Mouse (Mus musculus) heart, postnatal 10 days (tissue): ENCODE data around the gene Medag. TPM values are rescaled to one million over a fixed set of nuclear protein-coding genes. Genes with fewer than 3 reads are reported as not detected.

Source experiments
- DNase-seq, 2 experiments: peaks; one replicate each; pipeline ENCODE4 v3.0.0; 2021
- intact Hi-C: fragments of 180-260 bp; cut with DNase I; formaldehyde crosslinking; loops from one replicate; pipeline ENCODE4 v1.15.1; 2025
- total RNA-seq, 2 experiments: library from RNA; stranded (reverse); gene quantifications; 2 replicates each; pipeline ENCODE4 v1.2.3; 2021

Gene Medag
- total RNA-seq, 2 experiments from 2014 or later, result 18.3 to 22.4 TPM

GRCm38 (mm10) chr5:149427277-149428060 lies 15.9 kb downstream of the Medag start:
- intact Hi-C loops, result no loop called here
- no peak for DNase-seq

GRCm38 (mm10) chr5:149428347-149428746 lies 16.8 kb downstream of the Medag start:
- intact Hi-C loops, result no loop called here
- DNase-seq, result peak in 1 of 2 experiments; percentile 25

GRCm38 (mm10) chr5:149428810-149429255 lies 17.3 kb downstream of the Medag start:
- peak; percentile 68 to 73 for DNase-seq
- intact Hi-C loops, result no loop called here

GRCm38 (mm10) chr5:149429541-149429940 lies 18.0 kb downstream of the Medag start:
- intact Hi-C loops, result no loop called here
- no peak for DNase-seq

GRCm38 (mm10) chr5:149430943-149431342 lies 19.4 kb downstream of the Medag start:
- intact Hi-C loops, result no loop called here
- no peak for DNase-seq

- intact Hi-C loops, result no loop called here
- DNase-seq, result no peak
These were observed 22.1 kb downstream of the Medag start for GRCm38 (mm10) chr5:149433618-149434017.

GRCm38 (mm10) chr5:149434141-149434690 lies 22.7 kb downstream of the Medag start:
- DNase-seq, result no peak

GRCm38 (mm10) chr5:149436541-149436940 lies 25.0 kb downstream of the Medag start:
- no peak for DNase-seq
- intact Hi-C loops, result no loop called here

More at GRCm38 (mm10) chr5:149434141-149434690, 22.7 kb downstream of the Medag start:
- intact Hi-C loops, result no loop called here

GRCm38 (mm10) chr5:149437150-149437549 lies 25.6 kb downstream of the Medag start:
- intact Hi-C loops, result no loop called here
- no peak for DNase-seq

- intact Hi-C loops, result no loop called here
- peak; percentile 62 to 71 for DNase-seq
These were observed 28.1 kb downstream of the Medag start, which contains the start of gene Tex26 for GRCm38 (mm10) chr5:149439531-149440179. TSS of gene Tex26 (plus strand) at chr5:149439660.

GRCm38 (mm10) chr5:149440180-149440573 lies 28.6 kb downstream of the Medag start:
- intact Hi-C loops, result no loop called here
- peak; percentile 70 to 73 for DNase-seq

GRCm38 (mm10) chr5:149441646-149442276 lies 30.2 kb downstream of the Medag start:
- intact Hi-C loops, result no loop called here
- DNase-seq, result no peak

GRCm38 (mm10) chr5:149442277-149442660 lies 30.7 kb downstream of the Medag start:
- no peak for DNase-seq
- intact Hi-C loops, result no loop called here

- DNase-seq, result no peak
These were observed 32.9 kb downstream of the Medag start for GRCm38 (mm10) chr5:149444451-149444850.

GRCm38 (mm10) chr5:149446495-149446894 lies 34.9 kb downstream of the Medag start:
- no peak for DNase-seq
- intact Hi-C loops, result no loop called here

More at GRCm38 (mm10) chr5:149444451-149444850, 32.9 kb downstream of the Medag start:
- intact Hi-C loops, result no loop called here

- intact Hi-C loops, result no loop called here
- no peak for DNase-seq
These were observed 36.2 kb downstream of the Medag start for GRCm38 (mm10) chr5:149447733-149448132.

- intact Hi-C loops, result no loop called here
- DNase-seq, result no peak
These were observed 37.9 kb downstream of the Medag start for GRCm38 (mm10) chr5:149449406-149449805.

- no peak for DNase-seq
- intact Hi-C loops, result no loop called here
These were observed 39.7 kb downstream of the Medag start for GRCm38 (mm10) chr5:149451209-149451681.

- peak; percentile 63 to 80 for DNase-seq
- intact Hi-C loops, result loop anchor here (1.0 kb wide), 1 partner anchor 70 kb away; no protein-coding TSS in a partner anchor
These were observed 42.7 kb downstream of the Medag start for GRCm38 (mm10) chr5:149454281-149454680.

- intact Hi-C loops, result no loop called here
- DNase-seq, result no peak
These were observed 45.0 kb downstream of the Medag start for GRCm38 (mm10) chr5:149456544-149456943.

- DNase-seq, result no peak
- intact Hi-C loops, result no loop called here
These were observed 50.5 kb downstream of the Medag start for GRCm38 (mm10) chr5:149462071-149462470.
